Mouse (Mus musculus) liver, adult 2 months (tissue): ENCODE results near the gene Uck1. TPM values are rescaled to one million over a fixed set of nuclear protein-coding genes. Genes with fewer than 3 reads are reported as not detected.

Experiments used
- DNase-seq: peaks from one replicate; pipeline ENCODE4 v3.0.0-alpha.2; 2011; ENCODE audit warnings: low read depth, low spot score; ENCODE audit errors: extremely low read depth
- H3K27ac ChIP-seq: fragments of 200-500 bp; replicated peaks from 2 replicates; pipeline ENCODE4 v1.5.1; 2012; ENCODE audit warnings: low read depth, mild to moderate bottlenecking, control low read depth, inconsistent platforms, low read length; ENCODE audit not compliant: insufficient read depth
- H3K27me3 ChIP-seq: fragments of 200-500 bp; 2 replicates; pipeline ENCODE4 v1.6.1; 2012; ENCODE audit warnings: mild to moderate bottlenecking, moderate library complexity, low read length, inconsistent platforms; ENCODE audit not compliant: control insufficient read depth, insufficient read depth
- H3K36me3 ChIP-seq: fragments of 200-500 bp; 2 replicates; pipeline ENCODE4 v1.6.1; 2012; ENCODE audit warnings: low read length, inconsistent platforms; ENCODE audit not compliant: control insufficient read depth, insufficient read depth
- H3K4me1 ChIP-seq: fragments of 200-500 bp; 2 replicates; pipeline ENCODE4 v1.6.1; 2011; ENCODE audit warnings: low read length; ENCODE audit not compliant: control insufficient read depth, insufficient read depth
- H3K4me3 ChIP-seq: fragments of 200-500 bp; 2 replicates; pipeline ENCODE4 v1.5.1; 2011; ENCODE audit warnings: low read depth, mild to moderate bottlenecking, control low read depth, low read length, moderate library complexity; ENCODE audit not compliant: insufficient read depth
- H3K79me2 ChIP-seq: fragments of 200-500 bp; 2 replicates; pipeline ENCODE4 v1.6.1; 2012; ENCODE audit warnings: inconsistent platforms, mild to moderate bottlenecking, low read length, moderate library complexity; ENCODE audit not compliant: control insufficient read depth, insufficient read depth
- H3K9ac ChIP-seq: fragments of 200-500 bp; 2 replicates; pipeline ENCODE4 v1.6.1; 2012; ENCODE audit warnings: low read depth, mild to moderate bottlenecking, control low read depth, inconsistent platforms, low read length
- CTCF ChIP-seq: fragments of 200-500 bp; IDR thresholded peaks from 2 replicates; pipeline ENCODE4 v1.5.1; 2011; ENCODE audit warnings: low read depth, low read length, control low read depth
- POLR2A ChIP-seq: fragments of 200-500 bp; IDR thresholded peaks from 2 replicates; pipeline ENCODE4 v1.6.1; 2011; ENCODE audit warnings: low read length, control low read depth; ENCODE audit not compliant: insufficient read depth; ENCODE audit errors: extremely low read depth
- WGBS: fragments of 180-500 bp; shearing (Covaris S2); methylation state at CpG from one replicate; pipeline ENCODE4 v1.1.7; 2018; 5-methylcytosine and 5-hydroxymethylcytosine counted together
- polyA plus RNA-seq: library from polyadenylated mRNA; depleted of rRNA; stranded (reverse); fragments of >200 nt; gene quantifications from 2 replicates; pipeline ENCODE4 v1.2.3, GENCODE M21; 2012; rRNA removed
- total RNA-seq: library from RNA; depleted of rRNA; stranded (reverse); fragments of >200 nt; gene quantifications from 2 replicates; pipeline ENCODE4 v1.2.3, GENCODE M21; 2014; rRNA removed

Uck1 gene
- total and polyA plus RNA-seq, 2 experiments: 36.7 to 66.1 TPM

DNA sequence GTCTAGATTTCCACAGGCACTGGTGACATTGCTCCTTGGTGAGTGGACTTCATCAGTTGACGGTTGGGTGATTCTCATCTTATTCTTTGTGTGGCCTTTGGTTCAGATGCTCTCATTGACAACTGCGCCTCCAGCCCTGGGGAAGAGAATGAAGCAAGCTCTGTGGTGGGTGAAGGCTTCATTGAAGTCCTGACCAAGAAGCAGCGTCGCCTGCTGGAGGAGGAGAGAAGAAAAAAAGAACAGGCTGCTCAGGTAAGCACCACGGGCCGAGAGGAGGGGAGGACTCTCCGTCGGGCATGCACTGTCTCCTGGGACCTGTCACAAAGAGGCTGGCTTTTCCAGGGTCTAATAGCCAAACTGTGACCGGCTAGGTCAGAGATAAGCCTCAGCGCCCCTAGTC lies 43.5 kb downstream of the Uck1 start:
- H3K79me2 ChIP-seq: no peaks in the 10 kb centered on the region
- H3K9ac ChIP-seq: no peak overlapping the region
- H3K4me1 ChIP-seq: no peaks in the 10 kb centered on the region
- WGBS: 91% methylated on average over 10 of the region's 10 CpGs
- TF ChIP-seq POLR2A: no peak
- no peak for TF ChIP-seq CTCF
- H3K36me3 ChIP-seq: peaks cover 30% of the 10 kb centered on the region
- H3K4me3 ChIP-seq: no peak overlapping the region
- no peak for DNase-seq
- no peaks in the 10 kb centered on the region for H3K27me3 ChIP-seq
- no peak overlapping the region for H3K27ac ChIP-seq

- Histone ChIP-seq H3K4me3 (no peak overlapping the region), H3K36me3 (peaks cover 32% of the 10 kb centered on the region), H3K4me1 (no peaks in the 10 kb centered on the region), H3K27me3 (no peaks in the 10 kb centered on the region), H3K27ac (no peak overlapping the region), H3K9ac (no peak overlapping the region), H3K79me2 (no peaks in the 10 kb centered on the region)
- TF ChIP-seq POLR2A (no peak), CTCF (no peak)
- whole genome bisulfite sequencing: 86% methylated on average over 10 of the region's 10 CpGs
- DNase-seq: no peak
Measured at GRCm38 (mm10) chr2:32215576-32215975, 44.4 kb downstream of the Uck1 start.

DNA sequence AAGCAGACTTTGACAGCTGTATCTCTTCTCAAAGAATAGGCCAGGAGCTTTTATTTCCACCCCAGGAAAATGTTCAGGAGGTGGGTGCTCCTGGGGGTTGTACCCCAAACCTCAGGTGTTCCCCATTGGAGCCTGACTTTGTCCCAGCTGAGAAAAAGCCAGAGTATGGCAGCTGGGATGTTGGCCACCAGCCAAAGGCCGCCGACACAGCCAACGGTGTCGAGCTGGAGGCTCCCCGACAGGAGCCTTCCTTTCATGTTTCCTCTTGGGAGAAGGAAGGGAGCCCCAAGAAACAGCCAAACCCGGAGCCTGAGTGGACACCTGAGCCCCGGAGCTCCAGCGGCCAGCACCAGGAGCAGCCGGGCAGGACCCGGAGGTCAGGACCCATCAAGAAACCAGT lies 47.0 kb downstream of the Uck1 start:
- H3K36me3 ChIP-seq: peaks cover 30% of the 10 kb centered on the region
- no peaks in the 10 kb centered on the region for H3K79me2 ChIP-seq
- no peaks in the 10 kb centered on the region for H3K4me1 ChIP-seq
- TF ChIP-seq POLR2A (no peak), CTCF (no peak)
- H3K27me3 ChIP-seq: no peaks in the 10 kb centered on the region
- WGBS: 68% methylated on average over 10 of the region's 10 CpGs
- H3K4me3 ChIP-seq: no peak overlapping the region
- DNase-seq: no peak
- H3K9ac ChIP-seq: no peak overlapping the region
- no peak overlapping the region for H3K27ac ChIP-seq

DNA sequence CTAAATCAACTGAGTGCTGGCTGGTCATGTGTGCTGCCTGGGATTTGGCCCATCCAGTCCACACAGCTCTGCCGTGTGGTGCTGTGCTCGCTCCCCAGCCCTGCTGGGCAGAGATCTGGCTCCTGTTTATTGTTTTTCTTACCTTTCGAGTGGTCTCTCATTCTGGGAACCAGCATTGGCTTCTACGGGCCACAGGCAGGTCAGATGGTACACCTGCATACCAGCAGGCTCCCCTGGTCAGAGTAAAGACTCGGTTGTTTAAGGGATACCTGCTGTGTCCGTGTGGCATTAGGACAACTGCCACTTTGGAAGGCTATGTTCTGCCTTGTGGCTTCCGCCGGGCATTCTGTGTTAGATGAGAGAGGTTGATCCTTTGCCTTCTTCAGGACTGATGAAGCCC lies 48.3 kb downstream of the Uck1 start:
- Histone ChIP-seq H3K79me2 (no peaks in the 10 kb centered on the region), H3K36me3 (peaks cover 27% of the 10 kb centered on the region), H3K27me3 (no peaks in the 10 kb centered on the region), H3K4me3 (no peak overlapping the region), H3K4me1 (no peaks in the 10 kb centered on the region), H3K27ac (no peak overlapping the region), H3K9ac (no peak overlapping the region)
- no peak for TF ChIP-seq POLR2A
- no peak for TF ChIP-seq CTCF
- DNase-seq: no peak
- WGBS: 93% methylated on average over 8 of the region's 8 CpGs

DNA sequence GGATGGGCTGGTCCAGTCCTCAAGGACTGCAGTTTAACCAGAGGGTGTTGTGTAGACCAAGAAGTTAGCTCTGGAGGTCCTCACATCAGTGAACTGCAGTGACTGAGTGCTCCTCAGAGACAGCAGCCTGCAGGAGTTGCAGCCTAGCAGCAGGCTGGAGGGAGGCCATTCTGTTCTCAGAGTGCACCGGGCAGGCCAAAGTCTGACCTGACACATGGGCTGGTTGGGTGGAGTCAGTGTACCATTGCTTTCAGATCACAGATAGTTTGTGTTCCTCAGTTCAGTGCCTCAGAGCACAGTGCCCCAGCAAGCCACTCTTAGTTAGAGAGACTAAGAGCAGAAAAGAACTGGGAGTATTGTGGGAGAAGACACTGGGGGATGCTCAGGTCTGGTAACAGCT lies 52.3 kb downstream of the Uck1 start:
- Histone ChIP-seq H3K27ac (no peak overlapping the region), H3K9ac (no peak overlapping the region), H3K27me3 (no peaks in the 10 kb centered on the region), H3K4me3 (no peak overlapping the region), H3K4me1 (no peaks in the 10 kb centered on the region), H3K36me3 (peaks cover 27% of the 10 kb centered on the region), H3K79me2 (no peaks in the 10 kb centered on the region; the same call in 1 of the 2 replicates)
- TF ChIP-seq POLR2A (no peak), CTCF (no peak)
- WGBS: 30% methylated on average over 1 of the region's 1 CpGs
- peak; percentile 30 for DNase-seq

Other genes with a start within 250 kb of the Uck1 start
- 0.37 and 0.40 TPM in 2 replicates for gene Fam78a, start 175.3 kb downstream of the Uck1 start, total RNA-seq
- gene Fam78a, start 175.3 kb downstream of the Uck1 start, polyA plus RNA-seq: 0.54 and 0.87 TPM in 2 replicates
- gene Plpp7, start 164.6 kb downstream of the Uck1 start, total RNA-seq: 0.34 and 0.37 TPM in 2 replicates
- 1.3 and 2.3 TPM in 2 replicates for gene Plpp7, start 164.6 kb downstream of the Uck1 start, polyA plus RNA-seq
- gene Prrc2b, start 109.1 kb downstream of the Uck1 start, total RNA-seq: 5.5 and 12.5 TPM in 2 replicates
- 12.1 and 14.7 TPM in 2 replicates for gene Prrc2b, start 109.1 kb downstream of the Uck1 start, polyA plus RNA-seq
- 10.9 and 11.9 TPM in 2 replicates for gene Pomt1, start 23.6 kb downstream of the Uck1 start, total RNA-seq
- 19.5 and 21.5 TPM in 2 replicates for gene Pomt1, start 23.6 kb downstream of the Uck1 start, polyA plus RNA-seq
- 16.0 and 17.1 TPM in 2 replicates for gene Golga2, start 27.2 kb upstream of the Uck1 start, total RNA-seq
- 13.4 and 17.0 TPM in 2 replicates for gene Golga2, start 27.2 kb upstream of the Uck1 start, polyA plus RNA-seq
- gene Swi5, start 27.9 kb upstream of the Uck1 start, total RNA-seq: 313 and 384 TPM in 2 replicates
- 171 and 203 TPM in 2 replicates for gene Swi5, start 27.9 kb upstream of the Uck1 start, polyA plus RNA-seq
- 9.5 and 10.0 TPM in 2 replicates for gene Ciz1, start 92.2 kb upstream of the Uck1 start, total RNA-seq
- 47.1 and 71.7 TPM in 2 replicates for gene Ciz1, start 92.2 kb upstream of the Uck1 start, polyA plus RNA-seq
- gene Dnm1, start 93.2 kb upstream of the Uck1 start, total RNA-seq: 0.09 and 0.40 TPM in 2 replicates
- 0.60 and 0.90 TPM in 2 replicates for gene Dnm1, start 93.2 kb upstream of the Uck1 start, polyA plus RNA-seq
- gene 1110008P14Rik, start 121.8 kb upstream of the Uck1 start, total RNA-seq: 25.8 and 32.5 TPM in 2 replicates
- gene 1110008P14Rik, start 121.8 kb upstream of the Uck1 start, polyA plus RNA-seq: 103 and 144 TPM in 2 replicates
- gene Lcn2, start 128.1 kb upstream of the Uck1 start, total RNA-seq: 2.1 and 10.0 TPM in 2 replicates
- 29.3 and 45.5 TPM in 2 replicates for gene Lcn2, start 128.1 kb upstream of the Uck1 start, polyA plus RNA-seq
- 22.6 and 30.7 TPM in 2 replicates for gene Ptges2, start 135.7 kb upstream of the Uck1 start, total RNA-seq
- 24.4 and 25.5 TPM in 2 replicates for gene Ptges2, start 135.7 kb upstream of the Uck1 start, polyA plus RNA-seq
- 0.67 and 0.83 TPM in 2 replicates for gene Naif1, start 190.3 kb upstream of the Uck1 start, total RNA-seq
- 2.9 and 3.0 TPM in 2 replicates for gene Naif1, start 190.3 kb upstream of the Uck1 start, polyA plus RNA-seq
- gene Slc25a25, start 191.3 kb upstream of the Uck1 start, total RNA-seq: 40.0 and 41.9 TPM in 2 replicates
- gene Slc25a25, start 191.3 kb upstream of the Uck1 start, polyA plus RNA-seq: 57.9 and 124 TPM in 2 replicates